8 mouse cellular contexts compared by ENCODE assay signal in the genomic region with DNA sequence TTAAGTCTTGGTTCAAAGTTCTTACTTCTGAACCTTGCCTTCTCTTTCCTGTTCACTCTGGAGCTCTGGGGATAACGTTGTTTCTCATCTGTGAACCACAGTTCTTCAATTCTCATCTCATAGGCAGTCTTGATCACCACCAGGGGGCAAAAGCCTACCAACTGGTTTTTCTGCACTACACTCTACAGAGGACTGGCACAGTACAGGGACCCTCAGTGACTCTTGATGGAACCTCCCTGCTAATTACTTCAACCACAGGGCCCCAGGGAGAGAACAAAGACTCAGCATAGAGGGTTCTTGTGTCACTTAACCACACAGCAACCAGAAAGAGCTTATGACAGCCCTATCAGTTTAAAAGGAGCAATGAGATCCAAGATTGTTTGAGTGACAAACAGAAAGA. TPM values are rescaled to one million over a fixed set of nuclear protein-coding genes. Genes with fewer than 3 reads are reported as not detected.
DNase-seq lines count a peak whose midpoint lies in the region; ATAC-seq and TF ChIP-seq lines count a peak whose summit lies in the region.

No protein-coding gene starts in this region.

- no peak overlapping the region for H3K9ac ChIP-seq in embryonic facial prominence, embryonic 11.5 days (replicated peaks; ENCODE audit: low read length)
- no peak overlapping the region for H3K9ac ChIP-seq in intestine, postnatal 0 days (ENCODE audit: low read depth, low read length)
- H3K9ac ChIP-seq in limb, embryonic 11.5 days (ENCODE audit: low read length): no peak overlapping the region
- no peak overlapping the region for H3K9ac ChIP-seq in midbrain, embryonic 15.5 days

- DNase-seq in A20 (ENCODE audit: low read depth, low spot score): peak; percentile 90
- DNase-seq in adrenal gland, adult 18-20 months (ENCODE audit: low spot score in 2 of 2): peak; percentile 27 to 38
- peak; percentile 85 for DNase-seq in embryonic facial prominence, embryonic 11.5 days (ENCODE audit: low spot score)
- peak; percentile 96 for DNase-seq in heart, adult 11 months
- DNase-seq in limb, embryonic 11.5 days (ENCODE audit: low spot score): peak; percentile 64
- peak; percentile 26 to 48 for DNase-seq in spleen, adult 18-20 months

- TF ChIP-seq CTCF in intestine, postnatal 0 days (IDR thresholded peaks at IDR 0.05; ENCODE audit: low read depth): peak; percentile 91

- no peak overlapping the region for H3K27ac ChIP-seq in embryonic facial prominence, embryonic 11.5 days (replicated peaks; ENCODE audit: low read depth, low read length)
- no peak overlapping the region; the same call in 1 of the 2 replicates for H3K27ac ChIP-seq in intestine, postnatal 0 days (ENCODE audit: low read depth, low read length)
- no peak overlapping the region for H3K27ac ChIP-seq in limb, embryonic 11.5 days (replicated peaks; ENCODE audit: low read depth, low read length)
- H3K27ac ChIP-seq in midbrain, embryonic 15.5 days: no peak overlapping the region

- WGBS in embryonic facial prominence, embryonic 11.5 days: 3% methylated on average over 1 of the region's 1 CpGs
- 0% methylated on average over 1 of the region's 1 CpGs for WGBS in intestine, postnatal 0 days
- WGBS in limb, embryonic 11.5 days: 0% methylated on average over 1 of the region's 1 CpGs
- WGBS in midbrain, embryonic 15.5 days: 0% methylated on average over 1 of the region's 1 CpGs

- H3K9me3 ChIP-seq in embryonic facial prominence, embryonic 11.5 days (replicated peaks; ENCODE audit: control insufficient read depth, low read length): no peaks in the 10 kb centered on the region
- H3K9me3 ChIP-seq in intestine, postnatal 0 days (ENCODE audit: control insufficient read depth): no peaks in the 10 kb centered on the region
- H3K9me3 ChIP-seq in limb, embryonic 11.5 days (ENCODE audit: control insufficient read depth, low read length): no peaks in the 10 kb centered on the region
- H3K9me3 ChIP-seq in midbrain, embryonic 15.5 days: no peaks in the 10 kb centered on the region

- no peaks in the 10 kb centered on the region for H3K27me3 ChIP-seq in embryonic facial prominence, embryonic 11.5 days (ENCODE audit: control insufficient read depth, insufficient read depth, low read length)
- H3K27me3 ChIP-seq in intestine, postnatal 0 days (replicated peaks; ENCODE audit: control insufficient read depth, insufficient read depth, low read length): no peaks in the 10 kb centered on the region
- no peaks in the 10 kb centered on the region for H3K27me3 ChIP-seq in limb, embryonic 11.5 days (ENCODE audit: control insufficient read depth, insufficient read depth, low read length)
- H3K27me3 ChIP-seq in midbrain, embryonic 15.5 days (replicated peaks): no peaks in the 10 kb centered on the region

- H3K4me2 ChIP-seq in embryonic facial prominence, embryonic 11.5 days (ENCODE audit: low read depth, low read length): no peak overlapping the region
- H3K4me2 ChIP-seq in intestine, postnatal 0 days (replicated peaks; ENCODE audit: low read depth): peak overlapping the region; percentile 84
- no peak overlapping the region for H3K4me2 ChIP-seq in limb, embryonic 11.5 days (ENCODE audit: low read depth, severe bottlenecking)
- H3K4me2 ChIP-seq in midbrain, embryonic 15.5 days: peak overlapping the region; percentile 86

- H3K4me3 ChIP-seq in embryonic facial prominence, embryonic 11.5 days (ENCODE audit: low read depth, low read length): no peak overlapping the region
- peak overlapping the region; percentile 93; the same call in 1 of the 2 replicates for H3K4me3 ChIP-seq in intestine, postnatal 0 days (ENCODE audit: low read depth, low read length)
- no peak overlapping the region for H3K4me3 ChIP-seq in limb, embryonic 11.5 days (ENCODE audit: low read depth, low read length)
- peak overlapping the region; percentile 84; the same call in 1 of the 2 replicates for H3K4me3 ChIP-seq in midbrain, embryonic 15.5 days

- H3K4me1 ChIP-seq in embryonic facial prominence, embryonic 11.5 days (ENCODE audit: control insufficient read depth, insufficient read depth, low read length): no peaks in the 10 kb centered on the region
- peaks cover 6% of the 10 kb centered on the region; the same call in 1 of the 2 replicates for H3K4me1 ChIP-seq in intestine, postnatal 0 days (replicated peaks; ENCODE audit: control insufficient read depth, insufficient read depth, low read length)
- H3K4me1 ChIP-seq in limb, embryonic 11.5 days (ENCODE audit: control insufficient read depth, insufficient read depth, low read length): no peaks in the 10 kb centered on the region
- H3K4me1 ChIP-seq in midbrain, embryonic 15.5 days: peaks cover 25% of the 10 kb centered on the region

- H3K36me3 ChIP-seq in embryonic facial prominence, embryonic 11.5 days (replicated peaks; ENCODE audit: control insufficient read depth, insufficient read depth, low read depth, low read length): no peaks in the 10 kb centered on the region
- no peaks in the 10 kb centered on the region for H3K36me3 ChIP-seq in intestine, postnatal 0 days (ENCODE audit: control insufficient read depth, insufficient read depth)
- H3K36me3 ChIP-seq in limb, embryonic 11.5 days (ENCODE audit: control insufficient read depth, insufficient read depth, low read length): no peaks in the 10 kb centered on the region
- no peaks in the 10 kb centered on the region for H3K36me3 ChIP-seq in midbrain, embryonic 15.5 days (replicated peaks)

- ATAC-seq in embryonic facial prominence, embryonic 11.5 days (replicated peaks; ENCODE audit: insufficient number of reproducible peaks, low FRiP score, low TSS enrichment, low read depth): peak; percentile 68
- peak; percentile 58 for ATAC-seq in intestine, postnatal 0 days
- 0 out of 2 replicates have a peak, but pooled peaks have one; percentile 39 for ATAC-seq in limb, embryonic 11.5 days (ENCODE audit: insufficient number of reproducible peaks, low FRiP score, low TSS enrichment, low read depth)
- ATAC-seq in midbrain, embryonic 15.5 days (replicated peaks): peak; percentile 61

RNA-seq across cellular contexts. Expression of a gene that starts 1.3 kb away (rescaled TPM):
- total RNA-seq in adrenal gland, adult 18-20 months (2021): 10 to 100 TPM; 19.5 to 22.3 TPM
- polyA plus RNA-seq in embryonic facial prominence, embryonic 11.5 days (2014; fragmentation: Nextera tagmentation; extraction: Ambion mirVana): 8.5 and 10.0 TPM in 2 replicates
- 2.7 and 3.3 TPM in 2 replicates for polyA plus RNA-seq in intestine, postnatal 0 days (2015; fragmentation: Nextera tagmentation; extraction: Ambion mirVana)
- polyA plus RNA-seq in limb, embryonic 11.5 days (2014; fragmentation: Nextera tagmentation; extraction: Ambion mirVana): 9.9 and 11.4 TPM in 2 replicates
- 18.8 and 21.1 TPM in 2 replicates for polyA plus RNA-seq in midbrain, embryonic 15.5 days (2015; fragmentation: Nextera tagmentation; extraction: Ambion mirVana)

RNA-seq across cellular contexts. Expression of a gene that starts 26.0 kb away (rescaled TPM):
- under 1 TPM; 0.22 to 0.80 TPM for total RNA-seq in adrenal gland, adult 18-20 months (2021)
- polyA plus RNA-seq in embryonic facial prominence, embryonic 11.5 days (2014; fragmentation: Nextera tagmentation; extraction: Ambion mirVana): 0.13 and 0.15 TPM in 2 replicates
- polyA plus RNA-seq in intestine, postnatal 0 days (2015; fragmentation: Nextera tagmentation; extraction: Ambion mirVana): 0.46 and 0.55 TPM in 2 replicates
- 0.31 and 0.37 TPM in 2 replicates for polyA plus RNA-seq in limb, embryonic 11.5 days (2014; fragmentation: Nextera tagmentation; extraction: Ambion mirVana)
- 0.57 and 0.94 TPM in 2 replicates for polyA plus RNA-seq in midbrain, embryonic 15.5 days (2015; fragmentation: Nextera tagmentation; extraction: Ambion mirVana)

Comparison
In these comparisons a context has a peak if more than half of its experiments do, and no peak if none do; other contexts are left out.
1. DNase-seq: peak in every context shown above with its lines; median percentile 96 in heart, adult 11 months; 90 in A20; 85 in embryonic facial prominence, embryonic 11.5 days; 64 in limb, embryonic 11.5 days; 37 in spleen, adult 18-20 months; 32 in adrenal gland, adult 18-20 months.
2. H3K4me2 ChIP-seq: peak in intestine, postnatal 0 days (single experiment) and midbrain, embryonic 15.5 days (single experiment); none in embryonic facial prominence, embryonic 11.5 days (single experiment) and limb, embryonic 11.5 days (single experiment).
3. H3K4me3 ChIP-seq: peak in intestine, postnatal 0 days (single experiment) and midbrain, embryonic 15.5 days (single experiment); none in embryonic facial prominence, embryonic 11.5 days (single experiment) and limb, embryonic 11.5 days (single experiment).
4. Peak in every context shown above with its lines, with median percentiles within 50 percentile points of each other: ATAC-seq.